Mouse (Mus musculus) skeletal muscle tissue, postnatal 0 days (tissue): ENCODE data around the gene Ifna15. TPM values are rescaled to one million over a fixed set of nuclear protein-coding genes. Genes with fewer than 3 reads are reported as not detected.

Source experiments
- polyA plus RNA-seq: library from polyadenylated mRNA; unstranded; fragments of >200 nt; fragmentation: Nextera tagmentation; extraction: Ambion mirVana; gene quantifications from 2 replicates; pipeline ENCODE4 v1.2.1, GENCODE M21; 2015

Ifna15 gene
- polyA plus RNA-seq = not detected in 2 replicates

GRCm38 (mm10) chr4:88558145-88558544 is at the start of gene Ifna15:
Ifna15 (minus strand) TSS chr4:88558245.

GRCm38 (mm10) chr4:88603276-88603675 is 45.2 kb upstream of the Ifna15 start, which contains the start of gene Ifna12:
Ifna12 (minus strand) TSS chr4:88603376.

GRCm38 (mm10) chr4:88592285-88592684 is 34.2 kb upstream of the Ifna15 start, which contains the start of gene Ifna9:
Ifna9 (minus strand) TSS chr4:88592385.

GRCm38 (mm10) chr4:88571698-88572097 is 13.7 kb upstream of the Ifna15 start, which contains the start of gene Ifna14:
Ifna14 (minus strand) TSS chr4:88571798.

GRCm38 (mm10) chr4:88522674-88523073 is 35.4 kb downstream of the Ifna15 start, which contains the start of gene Ifnb1:
Ifnb1 (minus strand) TSS chr4:88522774.

Other genes with a start within 250 kb of the Ifna15 start
- gene Hacd4, start 119.3 kb downstream of the Ifna15 start, polyA plus RNA-seq = 6.1 and 7.3 TPM in 2 replicates
- gene Ifnb1, start 35.5 kb downstream of the Ifna15 start, polyA plus RNA-seq = not detected in 2 replicates
- gene Ifna14, start 13.6 kb upstream of the Ifna15 start, polyA plus RNA-seq = not detected in 2 replicates
- gene Ifna9, start 34.1 kb upstream of the Ifna15 start, polyA plus RNA-seq = not detected in 2 replicates
- not detected in 2 replicates for gene Ifna12, start 45.1 kb upstream of the Ifna15 start, polyA plus RNA-seq
- gene C87499, start 76.2 kb upstream of the Ifna15 start, polyA plus RNA-seq = not detected in 2 replicates
- not detected in 2 replicates for gene Ifna13, start 86.2 kb upstream of the Ifna15 start, polyA plus RNA-seq
- not detected in 2 replicates for gene Ifna16, start 118.7 kb upstream of the Ifna15 start, polyA plus RNA-seq
- not detected in 2 replicates for gene Ifna2, start 125.7 kb upstream of the Ifna15 start, polyA plus RNA-seq
- not detected in 2 replicates for gene Ifnab, start 133.1 kb upstream of the Ifna15 start, polyA plus RNA-seq
- 0.13 and 0.36 TPM in 2 replicates for gene Gm26566, start 163.6 kb upstream of the Ifna15 start, polyA plus RNA-seq
- gene Klhl9, start 164.2 kb upstream of the Ifna15 start, polyA plus RNA-seq = 48.9 and 52.6 TPM in 2 replicates
- not detected in 2 replicates for gene Gm13271, start 196.6 kb upstream of the Ifna15 start, polyA plus RNA-seq
- 0.15 and 0.18 TPM in 2 replicates for gene Gm13283, start 201.9 kb upstream of the Ifna15 start, polyA plus RNA-seq
- gene Gm13290, start 215.6 kb upstream of the Ifna15 start, polyA plus RNA-seq = 0.15 TPM in 1 of 2 replicates, not detected in the other
- not detected in 2 replicates for gene Gm13289, start 218.7 kb upstream of the Ifna15 start, polyA plus RNA-seq
- not detected in 2 replicates for gene Gm13272, start 221.6 kb upstream of the Ifna15 start, polyA plus RNA-seq
- 0.26 and 0.27 TPM in 2 replicates for gene Ifnz, start 223.9 kb upstream of the Ifna15 start, polyA plus RNA-seq
- not detected in 2 replicates for gene Gm13276, start 227.5 kb upstream of the Ifna15 start, polyA plus RNA-seq
- gene Gm13277, start 230.4 kb upstream of the Ifna15 start, polyA plus RNA-seq = not detected in 2 replicates
- gene Gm13278, start 233.3 kb upstream of the Ifna15 start, polyA plus RNA-seq = not detected in 2 replicates
- gene Gm13275, start 236.2 kb upstream of the Ifna15 start, polyA plus RNA-seq = not detected in 2 replicates
- not detected in 2 replicates for gene Gm13279, start 239.2 kb upstream of the Ifna15 start, polyA plus RNA-seq
- 0.47 and 1.0 TPM in 2 replicates for gene Gm13285, start 241.4 kb upstream of the Ifna15 start, polyA plus RNA-seq
- not detected in 2 replicates for gene Gm13287, start 245.0 kb upstream of the Ifna15 start, polyA plus RNA-seq
- 0.10 TPM in 1 of 2 replicates, not detected in the other for gene Gm13288, start 247.3 kb upstream of the Ifna15 start, polyA plus RNA-seq